26 mouse cellular contexts compared by ENCODE assay signal in the genomic region with DNA sequence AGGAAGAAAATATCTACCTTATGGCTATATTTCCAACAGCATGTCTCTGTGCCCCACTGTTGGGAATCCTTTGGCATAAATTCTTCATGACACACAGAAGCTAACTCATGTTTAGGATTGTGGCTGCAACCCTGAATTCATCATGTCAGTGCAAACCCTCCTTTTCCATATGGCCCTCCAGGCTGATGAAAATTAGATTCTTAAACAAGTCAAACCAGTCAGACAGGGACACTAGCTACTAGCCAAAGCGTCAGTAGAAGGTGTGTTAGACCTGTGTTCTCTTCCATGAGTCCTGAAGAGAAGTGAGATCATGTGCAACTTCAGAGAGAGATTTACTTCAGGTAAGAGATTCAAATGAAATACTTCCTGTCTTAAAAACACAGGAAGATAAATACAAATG. TPM values are rescaled to one million over a fixed set of nuclear protein-coding genes. Genes with fewer than 3 reads are reported as not detected.
DNase-seq lines count a peak whose midpoint lies in the region; ATAC-seq and TF ChIP-seq lines count a peak whose summit lies in the region.
"Had no signal": no experiment of that assay in that cellular context is flagged by ENCODE, and none has a peak within 500 bp of the region (broad histone marks: within the 10 kb centered on the region; RNA-seq: fewer than 3 reads in every experiment).

No protein-coding gene starts in this region.

- no peak overlapping the region for H3K27ac ChIP-seq in embryonic facial prominence, embryonic 11.5 days (replicated peaks; ENCODE audit: low read depth, low read length)
- no peak overlapping the region for H3K27ac ChIP-seq in embryonic facial prominence, embryonic 10.5 days (replicated peaks)
- no peak overlapping the region for H3K27ac ChIP-seq in lung, embryonic 14.5 days (ENCODE audit: low read depth)
- H3K27ac ChIP-seq: embryonic facial prominence, embryonic 12.5 days; forebrain, embryonic 10.5 days; forebrain, embryonic 12.5 days; forebrain, embryonic 15.5 days had no signal

- no peak for ATAC-seq in embryonic facial prominence, embryonic 11.5 days (replicated peaks; ENCODE audit: insufficient number of reproducible peaks, low FRiP score, low TSS enrichment, low read depth)
- ATAC-seq in lung, embryonic 14.5 days (ENCODE audit: insufficient read depth): no peak
- ATAC-seq: activated CD4-positive, CD25-positive, alpha-beta regulatory T cell, adult 4 months; CD4-positive, CD25-positive, alpha-beta regulatory T cell, adult 4 months; forebrain, embryonic 15.5 days; forebrain, postnatal 0 days; Patski had no signal

- intact Hi-C loops in gastrocnemius, postnatal 14 days (cut with DNase I; ENCODE audit: low total_unique reads): no loop called here

- no peaks in the 10 kb centered on the region for H3K9me3 ChIP-seq in embryonic facial prominence, embryonic 11.5 days (replicated peaks; ENCODE audit: control insufficient read depth, low read length)
- H3K9me3 ChIP-seq in embryonic facial prominence, embryonic 10.5 days: no peaks in the 10 kb centered on the region
- H3K9me3 ChIP-seq in lung, embryonic 14.5 days (ENCODE audit: low read depth, low read length): no peaks in the 10 kb centered on the region
- H3K9me3 ChIP-seq: embryonic facial prominence, embryonic 12.5 days; forebrain, embryonic 10.5 days; forebrain, embryonic 12.5 days; forebrain, embryonic 15.5 days had no signal

- no peaks in the 10 kb centered on the region for H3K4me1 ChIP-seq in embryonic facial prominence, embryonic 11.5 days (ENCODE audit: control insufficient read depth, insufficient read depth, low read length)
- H3K4me1 ChIP-seq in embryonic facial prominence, embryonic 10.5 days: 0 out of 2 replicates have a peak, but pooled peaks cover 3% of the 10 kb centered on the region
- H3K4me1 ChIP-seq in lung, embryonic 14.5 days (ENCODE audit: insufficient read depth): no peaks in the 10 kb centered on the region
- H3K4me1 ChIP-seq: embryonic facial prominence, embryonic 12.5 days; forebrain, embryonic 10.5 days; forebrain, embryonic 12.5 days; forebrain, embryonic 15.5 days had no signal

- 68% methylated on average over 1 of the region's 1 CpGs for WGBS in embryonic facial prominence, embryonic 11.5 days
- 83% methylated on average over 1 of the region's 1 CpGs for WGBS in embryonic facial prominence, embryonic 10.5 days
- WGBS in lung, embryonic 14.5 days: 46% methylated on average over 1 of the region's 1 CpGs

- H3K4me2 ChIP-seq in embryonic facial prominence, embryonic 11.5 days (ENCODE audit: low read depth, low read length): no peak overlapping the region
- no peak overlapping the region for H3K4me2 ChIP-seq in lung, embryonic 14.5 days
- H3K4me2 ChIP-seq: embryonic facial prominence, embryonic 12.5 days; forebrain, embryonic 12.5 days; forebrain, embryonic 15.5 days had no signal

- H3K36me3 ChIP-seq in embryonic facial prominence, embryonic 11.5 days (replicated peaks; ENCODE audit: control insufficient read depth, insufficient read depth, low read depth, low read length): no peaks in the 10 kb centered on the region
- H3K36me3 ChIP-seq in embryonic facial prominence, embryonic 10.5 days (replicated peaks): no peaks in the 10 kb centered on the region
- no peaks in the 10 kb centered on the region for H3K36me3 ChIP-seq in lung, embryonic 14.5 days (ENCODE audit: insufficient read depth)
- H3K36me3 ChIP-seq: embryonic facial prominence, embryonic 12.5 days; forebrain, embryonic 10.5 days; forebrain, embryonic 12.5 days; forebrain, embryonic 15.5 days; G1E had no signal

- peak; percentile 18 for DNase-seq in embryonic facial prominence, embryonic 11.5 days (ENCODE audit: low spot score)
- no peak for DNase-seq in embryonic facial prominence, embryonic 10.5 days (ENCODE audit: low spot score)
- peak; percentile 17 for DNase-seq in lung, embryonic 14.5 days
- no peak for DNase-seq in lung, postnatal 36 days
- DNase-seq in fat pad, adult 2 months (ENCODE audit: extremely low read depth, low read depth, low spot score): peak; percentile 88
- DNase-seq in gastrocnemius, postnatal 14 days: no peak
- DNase-seq in layer of hippocampus, postnatal 36 days: no peak
- DNase-seq: adrenal gland, adult 8-10 months; adrenal gland, postnatal 14 days; adrenal gland, postnatal 36 days; B cell, adult 2 months; cerebellum, adult 11-12 months; cerebellum, adult 2 months; cerebellum, adult 9-10 months; cerebellum, postnatal 10 days; cerebellum, postnatal 25 days; forebrain, postnatal 0 days had no signal

- TF ChIP-seq CTCF in lung, embryonic 14.5 days (IDR thresholded peaks at IDR 0.05; ENCODE audit: low read depth): no peak

- no peak overlapping the region for H3K4me3 ChIP-seq in embryonic facial prominence, embryonic 11.5 days (ENCODE audit: low read depth, low read length)
- H3K4me3 ChIP-seq in embryonic facial prominence, embryonic 10.5 days: no peak overlapping the region
- H3K4me3 ChIP-seq in lung, embryonic 14.5 days (ENCODE audit: low read depth, low read length): no peak overlapping the region
- H3K4me3 ChIP-seq: embryonic facial prominence, embryonic 12.5 days; forebrain, embryonic 10.5 days; forebrain, embryonic 12.5 days; forebrain, embryonic 15.5 days had no signal

- H3K27me3 ChIP-seq in embryonic facial prominence, embryonic 11.5 days (ENCODE audit: control insufficient read depth, insufficient read depth, low read length): no peaks in the 10 kb centered on the region
- no peaks in the 10 kb centered on the region for H3K27me3 ChIP-seq in embryonic facial prominence, embryonic 10.5 days (replicated peaks; ENCODE audit: low read depth, poor library complexity, severe bottlenecking)
- no peaks in the 10 kb centered on the region for H3K27me3 ChIP-seq in lung, embryonic 14.5 days (ENCODE audit: insufficient read depth, low read length)
- H3K27me3 ChIP-seq: CH12.LX; embryonic facial prominence, embryonic 12.5 days; forebrain, embryonic 12.5 days; forebrain, embryonic 15.5 days; Patski had no signal

- no peak overlapping the region for H3K9ac ChIP-seq in embryonic facial prominence, embryonic 11.5 days (replicated peaks; ENCODE audit: low read length)
- no peak overlapping the region for H3K9ac ChIP-seq in lung, embryonic 14.5 days
- H3K9ac ChIP-seq: embryonic facial prominence, embryonic 12.5 days; forebrain, embryonic 12.5 days; forebrain, embryonic 15.5 days; forebrain, postnatal 0 days had no signal

RNA-seq across cellular contexts. Expression of gene Pik3c2g, which starts 12.2 kb away (rescaled TPM):
- 0.25 and 0.46 TPM in 2 replicates for polyA plus RNA-seq in embryonic facial prominence, embryonic 11.5 days (2014; fragmentation: Nextera tagmentation; extraction: Ambion mirVana)
- 0.08 and 0.25 TPM in 2 replicates for polyA plus RNA-seq in embryonic facial prominence, embryonic 10.5 days (2016; fragmentation: Nextera tagmentation; extraction: Ambion mirVana)
- polyA plus RNA-seq in lung, embryonic 14.5 days (2014; fragmentation: Nextera tagmentation; extraction: Ambion mirVana): 1.1 TPM in 2 replicates
- under 1 TPM in 1 of 2 experiments, not detected in 1; 0.07 TPM for total RNA-seq in gastrocnemius, postnatal 14 days (2021)
- total RNA-seq in layer of hippocampus, postnatal 36 days (2021): under 1 TPM; 0.10 to 0.18 TPM
- total RNA-seq: CH12.LX; forebrain, postnatal 0 days had no signal
- polyA plus RNA-seq: activated CD4-positive, CD25-positive, alpha-beta regulatory T cell, adult 4 months; CD4-positive, CD25-positive, alpha-beta regulatory T cell, adult 4 months; forebrain, embryonic 10.5 days; forebrain, embryonic 12.5 days; G1E had no signal

Comparison
In these comparisons a context has a peak if more than half of its experiments do, and no peak if none do; other contexts are left out.
1. DNase-seq: peak in embryonic facial prominence, embryonic 11.5 days (single experiment), lung, embryonic 14.5 days (single experiment) and fat pad, adult 2 months (single experiment); none in embryonic facial prominence, embryonic 10.5 days (single experiment), lung, postnatal 36 days (single experiment), gastrocnemius, postnatal 14 days (single experiment) and layer of hippocampus, postnatal 36 days (0 of 2).